Mouse (Mus musculus) heart, embryonic 12.5 days (tissue): ENCODE measurements around the gene Mtfmt. TPM values are rescaled to one million over a fixed set of nuclear protein-coding genes. Genes with fewer than 3 reads are reported as not detected.

Experiments used
- ATAC-seq: fragments of 200-750 bp; cut with Nextera tagmentation; 2 replicates; pipeline ENCODE4 v1.8.0; 2017; ENCODE audit warnings: moderate TSS enrichment, moderate library complexity; ENCODE audit not compliant: insufficient number of reproducible peaks, low FRiP score
- H3K27ac ChIP-seq: fragments of 300-500 bp; sonication (generic); 2 replicates; pipeline ENCODE4 v1.5.1; 2016; ENCODE audit warnings: mild to moderate bottlenecking, moderate library complexity; ENCODE audit not compliant: poor library complexity, severe bottlenecking
- H3K27me3 ChIP-seq: fragments of 300-500 bp; sonication (generic); replicated peaks from 2 replicates; pipeline ENCODE4 v1.6.1; 2016; ENCODE audit warnings: mild to moderate bottlenecking, moderate library complexity
- H3K36me3 ChIP-seq: fragments of 300-500 bp; sonication (generic); 2 replicates; pipeline ENCODE4 v1.6.1; 2016; ENCODE audit warnings: mild to moderate bottlenecking, moderate library complexity
- H3K4me1 ChIP-seq: fragments of 300-500 bp; sonication (generic); replicated peaks from 2 replicates; pipeline ENCODE4 v1.6.1; 2016; ENCODE audit warnings: mild to moderate bottlenecking
- H3K4me2 ChIP-seq: fragments of 300-500 bp; sonication (generic); 2 replicates; pipeline ENCODE4 v1.6.1; 2016; ENCODE audit warnings: mild to moderate bottlenecking, moderate library complexity
- H3K4me3 ChIP-seq: fragments of 300-500 bp; sonication (generic); 2 replicates; pipeline ENCODE4 v1.5.1; 2016; ENCODE audit warnings: mild to moderate bottlenecking
- H3K9ac ChIP-seq: fragments of 300-500 bp; sonication (generic); 2 replicates; pipeline ENCODE4 v1.6.1; 2016; ENCODE audit warnings: mild to moderate bottlenecking, moderate library complexity
- H3K9me3 ChIP-seq: fragments of 300-500 bp; sonication (generic); replicated peaks from 2 replicates; pipeline ENCODE4 v1.6.1; 2016; ENCODE audit warnings: mild to moderate bottlenecking, moderate library complexity
- WGBS: fragments of 180-500 bp; shearing (Covaris S2); methylation state at CpG from one replicate; pipeline ENCODE4 v1.1.7; 2016; 5-methylcytosine and 5-hydroxymethylcytosine counted together
- polyA plus RNA-seq: library from polyadenylated mRNA; unstranded; fragments of >200 nt; fragmentation: Nextera tagmentation; extraction: Ambion mirVana; gene quantifications from 2 replicates; pipeline ENCODE4 v1.2.1, GENCODE M21; 2016

The Mtfmt gene
- polyA plus RNA-seq, 1 experiment from 2014 or later = 17.5 TPM

DNA sequence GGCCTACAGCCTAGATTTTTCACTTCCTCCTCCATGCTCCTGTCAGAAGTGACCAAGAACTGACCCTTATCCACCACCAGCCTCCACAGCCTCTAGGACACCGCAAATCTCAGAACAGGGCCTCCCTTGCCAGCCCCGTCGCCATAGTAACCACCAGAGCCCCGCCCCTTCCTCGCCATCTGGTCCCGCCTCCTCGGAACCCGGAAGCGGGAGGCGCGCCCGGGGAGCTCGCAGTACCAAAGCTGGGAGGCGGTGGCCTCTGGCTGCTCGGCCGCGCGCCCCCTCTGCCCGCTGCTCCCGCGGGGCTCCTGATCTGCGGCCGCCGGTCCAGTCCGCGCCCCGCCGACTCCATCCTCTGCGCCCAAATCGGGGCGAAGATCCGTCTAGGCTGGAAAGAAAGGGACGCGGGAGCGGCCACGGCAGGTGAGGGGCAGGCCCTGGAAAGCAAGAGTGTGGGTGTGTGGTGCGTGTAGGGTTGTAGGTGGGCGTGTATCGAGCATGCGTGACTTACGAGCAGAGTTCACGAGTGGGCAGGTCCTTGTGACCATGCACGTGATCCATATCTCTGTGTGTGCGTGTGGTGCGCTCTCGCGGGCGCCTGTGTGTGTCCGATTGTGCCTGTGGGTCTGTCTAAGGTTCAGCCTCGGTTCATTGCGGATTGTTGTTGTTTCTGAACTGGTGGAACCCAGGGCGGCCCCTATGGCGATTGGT is 25.3 kb downstream of the Mtfmt start, which contains the start of gene Spg21:
Gene Spg21 (plus strand): TSS at position 216 of the 711 bp plus-strand sequence.
- Histone ChIP-seq H3K9me3 (no peaks in the 10 kb centered on the region), H3K4me1 (peaks cover 14% of the 10 kb centered on the region), H3K4me3 (peak within 1 kb of the TSS; percentile 93), H3K9ac (peak within 1 kb of the TSS; percentile 93), H3K36me3 (peaks cover 10% of the 10 kb centered on the region), H3K27ac (peak within 1 kb of the TSS; percentile 93), H3K4me2 (peak within 1 kb of the TSS; percentile 72), H3K27me3 (no peaks in the 10 kb centered on the region)
- ATAC-seq = peak; percentile 94
- WGBS = under 1% methylated on average over 53 of the region's 53 CpGs

DNA sequence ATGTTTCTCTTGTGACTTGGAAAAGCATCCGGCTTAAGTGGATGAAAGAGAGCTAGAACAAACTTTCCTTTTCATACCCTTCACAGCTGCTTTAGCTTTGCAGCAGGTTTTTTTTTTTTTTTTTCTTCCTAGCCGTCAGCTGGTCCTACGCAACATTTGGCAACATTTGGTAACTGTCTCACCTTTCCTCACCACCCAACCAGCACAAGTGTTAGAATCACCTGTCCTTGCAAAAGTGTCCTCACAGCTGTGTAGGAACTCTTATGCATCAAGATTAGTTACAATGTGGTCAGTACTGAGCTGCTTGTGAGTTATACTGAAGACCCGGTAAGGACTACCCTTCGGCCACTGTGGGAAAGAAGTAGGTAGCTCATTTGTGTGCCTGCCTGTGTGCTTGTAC is 27.0 kb downstream of the Mtfmt start:
- H3K9ac ChIP-seq = no peak overlapping the region
- WGBS = 67% methylated on average over 5 of the region's 5 CpGs
- peaks cover 16% of the 10 kb centered on the region for H3K36me3 ChIP-seq
- ATAC-seq = no peak
- no peaks in the 10 kb centered on the region for H3K9me3 ChIP-seq
- no peak overlapping the region for H3K27ac ChIP-seq
- H3K4me3 ChIP-seq = no peak overlapping the region
- H3K4me1 ChIP-seq = peaks cover 14% of the 10 kb centered on the region
- H3K27me3 ChIP-seq = no peaks in the 10 kb centered on the region
- H3K4me2 ChIP-seq = no peak overlapping the region

DNA sequence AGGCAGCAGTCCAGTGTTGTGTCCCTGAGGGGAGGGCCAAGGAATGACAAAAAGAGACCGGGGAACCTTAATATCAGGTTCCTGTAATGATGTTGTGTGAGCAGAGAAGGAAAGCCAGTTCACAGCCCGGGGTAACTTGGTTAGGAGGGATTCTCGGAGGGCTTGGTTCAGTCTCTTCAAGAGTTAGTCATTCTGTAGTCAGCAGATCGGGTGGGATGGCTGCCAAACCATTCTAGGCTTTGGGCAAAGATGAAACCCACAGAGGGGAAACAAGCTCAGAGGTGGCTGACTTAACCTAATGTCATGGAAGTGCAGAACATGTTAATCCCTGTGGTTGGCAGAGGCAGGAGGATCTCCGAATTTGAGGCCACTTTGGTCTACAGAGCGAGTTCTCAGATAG is 28.6 kb downstream of the Mtfmt start:
- Histone ChIP-seq H3K4me1 (peaks cover 14% of the 10 kb centered on the region), H3K9ac (no peak overlapping the region), H3K36me3 (peaks cover 20% of the 10 kb centered on the region), H3K27ac (no peak overlapping the region), H3K27me3 (no peaks in the 10 kb centered on the region), H3K4me2 (no peak overlapping the region), H3K4me3 (no peak overlapping the region), H3K9me3 (no peaks in the 10 kb centered on the region)
- 91% methylated on average over 6 of the region's 6 CpGs for WGBS
- no peak for ATAC-seq

DNA sequence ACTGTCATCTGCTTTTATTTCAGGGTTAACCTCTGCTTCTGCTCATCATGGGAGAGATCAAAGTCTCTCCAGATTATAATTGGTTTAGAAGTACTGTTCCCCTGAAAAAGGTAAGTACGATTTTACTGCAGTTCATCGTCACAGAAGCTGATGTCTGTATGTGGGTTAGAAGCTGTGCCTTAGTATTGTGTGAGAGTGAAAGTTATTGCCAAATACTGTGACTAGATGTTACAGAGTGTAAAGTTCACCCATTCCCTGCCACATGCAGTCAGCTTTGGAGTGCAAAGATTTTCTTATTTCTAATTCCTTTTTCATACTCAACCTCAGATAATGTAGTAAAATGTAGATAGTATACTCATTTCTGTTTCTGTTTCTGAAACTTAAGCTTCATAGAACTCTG is 29.7 kb downstream of the Mtfmt start:
- 93% methylated on average over 2 of the region's 2 CpGs for WGBS
- peaks cover 13% of the 10 kb centered on the region for H3K4me1 ChIP-seq
- H3K27ac ChIP-seq = no peak overlapping the region
- no peak for ATAC-seq
- no peaks in the 10 kb centered on the region for H3K9me3 ChIP-seq
- no peak overlapping the region for H3K4me2 ChIP-seq
- H3K27me3 ChIP-seq = no peaks in the 10 kb centered on the region
- no peak overlapping the region for H3K9ac ChIP-seq
- H3K36me3 ChIP-seq = peaks cover 30% of the 10 kb centered on the region
- no peak overlapping the region for H3K4me3 ChIP-seq

DNA sequence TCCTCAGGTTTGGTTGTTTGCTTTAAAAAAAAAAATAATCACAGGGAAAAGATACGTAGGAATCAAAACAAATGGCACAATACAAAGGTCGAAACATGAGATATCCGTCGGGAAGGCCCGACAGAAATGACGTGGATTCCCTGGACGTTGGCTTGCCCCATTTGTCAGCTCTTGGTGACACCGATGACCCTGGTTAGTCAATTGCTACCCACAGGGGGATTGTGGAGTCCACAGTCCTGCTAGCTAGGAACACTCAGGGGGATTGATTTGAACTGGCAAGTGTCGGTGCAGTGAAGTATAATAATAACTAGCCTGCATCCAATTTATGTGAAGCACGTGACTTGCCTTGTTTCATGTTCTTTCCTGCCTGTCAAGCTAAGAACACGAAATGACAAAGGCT is 32.1 kb downstream of the Mtfmt start:
- Histone ChIP-seq H3K9ac (no peak overlapping the region), H3K9me3 (no peaks in the 10 kb centered on the region), H3K27ac (no peak overlapping the region), H3K36me3 (peaks cover 49% of the 10 kb centered on the region), H3K27me3 (no peaks in the 10 kb centered on the region), H3K4me3 (no peak overlapping the region), H3K4me1 (no peaks in the 10 kb centered on the region), H3K4me2 (no peak overlapping the region)
- WGBS = 68% methylated on average over 11 of the region's 11 CpGs
- no peak for ATAC-seq

DNA sequence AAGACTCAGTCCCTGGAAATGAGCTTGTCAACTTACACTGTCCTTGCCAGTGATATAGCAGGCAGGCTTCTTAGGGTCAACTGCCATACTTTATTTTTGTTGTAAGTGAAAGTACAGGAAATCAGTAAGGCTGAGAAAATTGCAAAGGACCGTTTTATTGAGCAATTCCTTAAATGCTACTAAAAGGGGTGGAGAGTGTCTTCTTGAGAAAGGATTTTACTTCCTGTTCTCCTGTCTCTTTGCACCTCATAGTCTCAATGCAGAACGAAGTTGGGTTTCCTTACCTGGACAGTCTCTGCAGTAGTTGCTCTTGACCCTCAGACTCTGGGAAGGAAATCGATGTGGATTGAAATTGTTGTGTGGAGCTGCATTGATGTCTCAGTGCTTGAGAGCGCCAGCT is 37.2 kb downstream of the Mtfmt start:
- WGBS = 87% methylated on average over 4 of the region's 4 CpGs
- H3K9ac ChIP-seq = no peak overlapping the region
- no peak overlapping the region for H3K27ac ChIP-seq
- H3K36me3 ChIP-seq = peaks cover 70% of the 10 kb centered on the region
- no peak overlapping the region for H3K4me2 ChIP-seq
- H3K9me3 ChIP-seq = no peaks in the 10 kb centered on the region
- H3K27me3 ChIP-seq = no peaks in the 10 kb centered on the region
- no peaks in the 10 kb centered on the region for H3K4me1 ChIP-seq
- no peak for ATAC-seq
- no peak overlapping the region for H3K4me3 ChIP-seq

DNA sequence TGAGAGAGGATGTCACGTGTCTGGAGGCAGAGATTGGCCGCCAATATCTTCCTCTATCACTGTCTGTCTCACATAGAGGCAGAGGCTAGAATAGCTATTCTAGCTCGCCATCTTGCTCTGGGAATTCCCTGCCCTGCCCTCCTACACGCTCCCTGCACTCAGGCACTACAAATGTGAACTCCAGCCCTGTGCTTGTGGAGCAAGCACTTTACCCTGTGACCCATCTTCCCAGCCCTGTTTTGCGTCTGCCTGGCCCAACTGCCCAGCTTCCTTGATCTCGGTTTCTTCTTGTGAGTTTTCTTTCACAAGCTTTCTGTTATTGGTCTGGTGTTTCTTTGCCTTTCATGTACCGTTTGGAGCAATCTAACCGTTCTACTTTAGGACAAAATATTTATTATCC is 43.6 kb downstream of the Mtfmt start:
- no peak overlapping the region for H3K4me3 ChIP-seq
- no peaks in the 10 kb centered on the region for H3K27me3 ChIP-seq
- H3K36me3 ChIP-seq = peaks cover 83% of the 10 kb centered on the region
- H3K9me3 ChIP-seq = no peaks in the 10 kb centered on the region
- H3K27ac ChIP-seq = no peak overlapping the region
- H3K4me1 ChIP-seq = no peaks in the 10 kb centered on the region
- no peak overlapping the region for H3K4me2 ChIP-seq
- no peak overlapping the region for H3K9ac ChIP-seq
- 75% methylated on average over 8 of the region's 8 CpGs for whole genome bisulfite sequencing
- ATAC-seq = no peak

DNA sequence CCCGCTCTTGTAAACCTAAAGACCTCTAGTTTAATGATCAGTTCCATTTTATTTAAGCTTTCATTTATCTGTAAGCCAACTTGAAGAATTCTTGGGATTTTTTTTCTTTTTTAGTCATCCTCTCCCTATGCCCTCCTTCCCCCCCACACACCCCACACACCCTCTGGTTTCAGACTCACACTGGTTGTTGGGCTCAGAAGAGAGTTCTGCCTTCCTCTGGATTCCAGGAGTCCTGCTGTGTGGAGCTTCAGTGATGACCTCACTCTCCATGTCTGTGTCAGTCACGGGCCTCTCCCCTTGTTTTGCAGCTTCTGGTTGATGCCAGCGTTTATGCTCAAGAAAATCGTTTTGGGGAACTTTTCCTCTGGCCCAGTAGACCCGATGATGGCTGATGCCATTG is 44.5 kb downstream of the Mtfmt start:
- Histone ChIP-seq H3K4me1 (no peaks in the 10 kb centered on the region), H3K9me3 (no peaks in the 10 kb centered on the region), H3K36me3 (peaks cover 83% of the 10 kb centered on the region), H3K4me2 (no peak overlapping the region), H3K27me3 (no peaks in the 10 kb centered on the region), H3K4me3 (no peak overlapping the region), H3K27ac (no peak overlapping the region), H3K9ac (no peak overlapping the region)
- 77% methylated on average over 5 of the region's 5 CpGs for WGBS
- no peak for ATAC-seq

DNA sequence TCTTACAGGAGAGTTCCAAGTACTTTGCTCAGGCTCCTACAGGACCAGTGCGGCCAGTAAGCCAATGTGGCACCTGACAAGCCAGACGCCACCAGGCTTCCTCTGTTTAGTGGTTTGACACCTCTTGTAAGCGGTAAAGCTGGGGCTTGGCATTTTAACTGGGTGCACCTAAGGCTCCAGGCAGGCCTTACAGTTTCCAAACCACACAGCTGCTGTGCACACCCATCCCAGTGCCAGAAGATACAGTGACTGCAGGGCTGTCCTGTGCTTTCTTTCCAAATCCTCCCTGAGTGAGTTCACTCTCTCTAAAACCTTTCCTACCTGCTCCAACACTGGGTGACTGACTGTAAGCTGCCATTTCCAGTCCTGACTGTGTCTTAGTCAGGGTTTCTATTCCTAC is 55.9 kb downstream of the Mtfmt start:
- Histone ChIP-seq H3K4me2 (no peak overlapping the region), H3K9ac (no peak overlapping the region), H3K36me3 (peaks cover 27% of the 10 kb centered on the region), H3K9me3 (0 out of 2 replicates have a peak, but pooled peaks cover 4% of the 10 kb centered on the region), H3K27me3 (no peaks in the 10 kb centered on the region), H3K27ac (no peak overlapping the region), H3K4me3 (no peak overlapping the region), H3K4me1 (no peaks in the 10 kb centered on the region)
- no peak for ATAC-seq
- WGBS = 82% methylated on average over 3 of the region's 3 CpGs

DNA sequence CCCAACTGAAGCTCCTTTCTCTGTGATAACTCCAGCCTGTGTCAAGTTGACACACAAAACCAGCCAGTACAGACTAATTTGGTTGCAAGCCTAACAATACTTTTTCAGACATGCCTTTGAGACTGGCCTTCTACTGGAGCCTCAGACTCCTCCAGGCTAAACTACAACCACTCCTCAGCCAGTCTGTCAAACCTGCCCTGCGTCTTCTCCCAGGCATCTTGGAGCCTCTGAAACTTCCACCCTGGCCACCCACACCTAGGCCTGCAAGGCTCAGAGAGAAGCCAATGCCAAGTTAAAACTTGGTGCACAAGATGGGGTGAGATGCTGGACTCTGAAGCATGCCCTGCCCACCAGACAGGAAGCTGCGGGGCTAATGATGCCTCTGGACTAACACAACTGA is 56.8 kb downstream of the Mtfmt start:
- H3K4me2 ChIP-seq = no peak overlapping the region
- 0 out of 2 replicates have a peak, but pooled peaks cover 4% of the 10 kb centered on the region for H3K9me3 ChIP-seq
- H3K9ac ChIP-seq = no peak overlapping the region
- H3K36me3 ChIP-seq = peaks cover 18% of the 10 kb centered on the region
- H3K27me3 ChIP-seq = no peaks in the 10 kb centered on the region
- no peak for ATAC-seq
- 81% methylated on average over 2 of the region's 2 CpGs for WGBS
- H3K4me1 ChIP-seq = no peaks in the 10 kb centered on the region
- H3K27ac ChIP-seq = no peak overlapping the region
- H3K4me3 ChIP-seq = no peak overlapping the region

DNA sequence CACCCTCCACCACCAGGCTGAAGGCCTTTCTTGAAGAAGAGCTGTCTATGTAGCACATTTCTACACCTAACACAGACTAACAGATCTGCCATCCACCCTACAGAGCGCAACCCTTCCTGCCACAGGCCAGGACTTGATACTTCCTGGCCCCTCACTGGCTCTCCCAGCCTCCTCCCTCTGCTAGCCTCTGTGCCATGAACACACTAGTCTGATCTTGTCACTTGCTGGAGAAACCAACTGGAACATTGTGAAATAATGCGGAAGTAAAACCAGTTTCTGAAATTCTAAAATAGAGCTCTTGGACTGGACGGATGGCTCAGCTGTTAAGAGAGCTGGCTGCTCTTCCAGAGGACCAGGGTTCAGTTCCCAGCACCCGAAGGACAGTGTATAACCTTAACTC is 57.3 kb downstream of the Mtfmt start:
- Histone ChIP-seq H3K4me2 (no peak overlapping the region), H3K4me3 (no peak overlapping the region), H3K9ac (no peak overlapping the region), H3K27ac (no peak overlapping the region), H3K36me3 (peaks cover 13% of the 10 kb centered on the region), H3K27me3 (no peaks in the 10 kb centered on the region), H3K4me1 (no peaks in the 10 kb centered on the region), H3K9me3 (0 out of 2 replicates have a peak, but pooled peaks cover 4% of the 10 kb centered on the region)
- ATAC-seq = no peak
- WGBS = 82% methylated on average over 4 of the region's 4 CpGs

DNA sequence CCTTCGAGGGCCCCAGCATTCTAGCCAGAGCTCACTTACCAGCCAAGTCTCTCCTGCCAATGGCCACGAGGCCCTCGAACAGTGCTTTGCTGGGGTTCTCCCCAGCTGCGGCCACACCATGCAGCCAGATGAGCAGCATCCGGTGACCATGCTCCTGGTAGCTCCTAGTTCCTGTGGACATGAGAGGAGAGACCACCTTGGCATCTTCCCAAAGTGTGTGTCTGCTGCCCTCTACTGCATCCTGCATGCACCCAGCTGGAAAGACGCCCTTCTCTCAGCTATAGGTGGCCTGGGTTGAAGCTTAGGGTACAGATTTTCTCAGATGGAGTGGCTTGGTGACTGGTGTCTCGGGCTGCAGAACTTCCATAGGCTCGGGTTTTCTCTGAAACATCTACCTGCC is 66.6 kb downstream of the Mtfmt start:
- WGBS = 43% methylated on average over 8 of the region's 8 CpGs
- no peak overlapping the region for H3K4me2 ChIP-seq
- H3K27me3 ChIP-seq = 0 out of 2 replicates have a peak, but pooled peaks cover 4% of the 10 kb centered on the region
- H3K4me1 ChIP-seq = peaks cover 2% of the 10 kb centered on the region; the same call in 1 of the 2 replicates
- H3K27ac ChIP-seq = no peak overlapping the region
- no peaks in the 10 kb centered on the region for H3K9me3 ChIP-seq
- H3K9ac ChIP-seq = no peak overlapping the region
- no peak overlapping the region for H3K4me3 ChIP-seq
- no peaks in the 10 kb centered on the region for H3K36me3 ChIP-seq
- no peak for ATAC-seq
